19 mouse cellular contexts compared by ENCODE assay signal in the genomic region with DNA sequence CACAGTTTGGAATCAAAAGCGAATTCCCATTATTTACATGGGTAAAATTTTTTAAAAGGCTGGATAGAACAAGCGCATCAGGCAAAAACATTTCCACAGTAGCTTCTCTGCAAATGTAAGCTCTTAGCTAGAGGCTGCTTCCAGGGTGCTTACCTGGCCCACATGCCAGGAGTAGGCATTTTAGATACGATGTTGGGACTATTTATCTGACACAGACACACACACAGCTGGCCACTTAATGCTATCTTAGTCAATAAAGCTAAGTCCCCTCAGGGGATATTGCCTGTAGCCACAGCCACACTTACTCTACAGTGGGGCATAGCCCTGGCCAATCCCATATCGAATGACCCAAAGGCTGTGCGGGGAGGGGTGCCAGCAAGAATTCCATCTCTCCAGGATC. TPM values are rescaled to one million over a fixed set of nuclear protein-coding genes. Genes with fewer than 3 reads are reported as not detected.
A peak's percentile ranks its signal among the peaks of the same experiment; 100 is the strongest.
DNase-seq lines count a peak whose midpoint lies in the region; ATAC-seq and TF ChIP-seq lines count a peak whose summit lies in the region.
"Had no signal": no experiment of that assay in that cellular context is flagged by ENCODE, and none has a peak within 500 bp of the region (broad histone marks: within the 10 kb centered on the region; RNA-seq: fewer than 3 reads in every experiment).

No protein-coding gene starts in this region.

- TF ChIP-seq CTCF in bone marrow, adult 2 months (IDR thresholded peaks at IDR 0.05; ENCODE audit: control insufficient read depth, insufficient read depth, low read length) = no peak
- TF ChIP-seq CTCF in liver, postnatal 0 days (IDR thresholded peaks at IDR 0.05; ENCODE audit: low read depth) = no peak

- no peaks in the 10 kb centered on the region for H3K9me3 ChIP-seq in liver, embryonic 13.5 days (replicated peaks)
- H3K9me3 ChIP-seq in liver, postnatal 0 days (ENCODE audit: low read length) = no peaks in the 10 kb centered on the region
- H3K9me3 ChIP-seq: embryonic facial prominence, embryonic 10.5 days; forebrain, embryonic 13.5 days; heart, embryonic 10.5 days; hindbrain, embryonic 13.5 days had no signal

- no peaks in the 10 kb centered on the region for H3K27me3 ChIP-seq in liver, embryonic 13.5 days
- H3K27me3 ChIP-seq in liver, postnatal 0 days (ENCODE audit: insufficient read depth, low read length) = peaks cover 2% of the 10 kb centered on the region; the same call in 1 of the 2 replicates

- peak; percentile 44 for ATAC-seq in erythroid progenitor cell, adult 5-6 weeks (replicated peaks; ENCODE audit: low FRiP score, poor library complexity, severe bottlenecking)
- peak; percentile 61 for ATAC-seq in liver, embryonic 13.5 days (ENCODE audit: low read depth)
- no peak for ATAC-seq in liver, postnatal 0 days
- ATAC-seq: activated CD4-positive, CD25-positive, alpha-beta regulatory T cell, adult 4 months; forebrain, embryonic 13.5 days; forebrain, postnatal 0 days; hindbrain, postnatal 0 days; Patski had no signal

- no peak for TF ChIP-seq POLR2A in bone marrow, adult 2 months (IDR thresholded peaks at IDR 0.05; ENCODE audit: borderline replicate concordance, control insufficient read depth, low read depth, low read length)

- no peaks in the 10 kb centered on the region; the same call in 1 of the 2 replicates for H3K4me1 ChIP-seq in bone marrow, adult 2 months (ENCODE audit: control insufficient read depth, insufficient read depth, low read length)
- peaks cover 66% of the 10 kb centered on the region for H3K4me1 ChIP-seq in liver, embryonic 13.5 days (replicated peaks)
- peaks cover 19% of the 10 kb centered on the region for H3K4me1 ChIP-seq in liver, postnatal 0 days (ENCODE audit: insufficient read depth)

- H3K4me3 ChIP-seq in bone marrow, adult 2 months (replicated peaks; ENCODE audit: control insufficient read depth, low read depth, low read length) = no peak overlapping the region
- peak overlapping the region; percentile 48; the same call in 1 of the 2 replicates for H3K4me3 ChIP-seq in liver, embryonic 13.5 days (replicated peaks)
- no peak overlapping the region for H3K4me3 ChIP-seq in liver, postnatal 0 days (ENCODE audit: low read depth, low read length)
- H3K4me3 ChIP-seq: forebrain, embryonic 13.5 days; hindbrain, embryonic 13.5 days had no signal

- peak overlapping the region; percentile 69; the same call in 1 of the 2 replicates for H3K9ac ChIP-seq in liver, embryonic 13.5 days
- no peak overlapping the region for H3K9ac ChIP-seq in liver, postnatal 0 days (replicated peaks)
- H3K9ac ChIP-seq: forebrain, embryonic 13.5 days; forebrain, postnatal 0 days; hindbrain, embryonic 13.5 days had no signal

- TF ChIP-seq EP300 in liver, postnatal 0 days (IDR thresholded peaks at IDR 0.05; ENCODE audit: low read depth) = peak; percentile 37; the same call in 1 of the 2 replicates

- H3K27ac ChIP-seq in bone marrow, adult 2 months (ENCODE audit: control insufficient read depth, insufficient read depth, low read depth, low read length, poor library complexity) = peak overlapping the region; percentile 39
- peak overlapping the region; percentile 75 for H3K27ac ChIP-seq in liver, embryonic 13.5 days
- no peak overlapping the region for H3K27ac ChIP-seq in liver, postnatal 0 days (ENCODE audit: low read depth)
- H3K27ac ChIP-seq: forebrain, embryonic 13.5 days; hindbrain, embryonic 13.5 days; hindbrain, postnatal 0 days had no signal

- H3K4me2 ChIP-seq in liver, embryonic 13.5 days = peak overlapping the region; percentile 73
- H3K4me2 ChIP-seq in liver, postnatal 0 days (ENCODE audit: low read depth, low read length) = peak overlapping the region; percentile 65; the same call in 1 of the 2 replicates

- no peak for DNase-seq in liver, embryonic 13.5 days
- DNase-seq in liver, postnatal 0 days = no peak
- DNase-seq in lung, postnatal 10 days = no peak
- DNase-seq in heart, adult 9 months (ENCODE audit: low spot score in 2 of 2) = no peak
- no peak for DNase-seq in layer of hippocampus, adult 11-12 months (ENCODE audit: low spot score)
- DNase-seq: adrenal gland, postnatal 14 days; cerebellum, adult 2 months; forebrain, postnatal 0 days; gastrocnemius, postnatal 25 days; heart, adult 11 months had no signal

- H3K36me3 ChIP-seq in liver, embryonic 13.5 days = no peaks in the 10 kb centered on the region
- H3K36me3 ChIP-seq in liver, postnatal 0 days (replicated peaks; ENCODE audit: insufficient read depth, low read length) = no peaks in the 10 kb centered on the region
- H3K36me3 ChIP-seq: embryonic facial prominence, embryonic 10.5 days; heart, embryonic 10.5 days; hindbrain, embryonic 13.5 days had no signal

- 82% methylated on average over 5 of the region's 5 CpGs for WGBS in bone marrow, adult 2 months
- 58% methylated on average over 5 of the region's 5 CpGs for WGBS in liver, embryonic 13.5 days (ENCODE audit: insufficient replicate concordance)
- WGBS in liver, postnatal 0 days (ENCODE audit: insufficient replicate concordance) = 71% methylated on average over 5 of the region's 5 CpGs

RNA-seq across cellular contexts. Expression of gene Bcorl1, which starts 29.4 kb away (rescaled TPM):
- polyA plus RNA-seq in bone marrow, adult 2 months (2011; ENCODE audit: insufficient read depth, insufficient read length, low replicate concordance, missing spikeins) = 15.3 and 27.3 TPM in 2 replicates
- total RNA-seq in erythroid progenitor cell, adult 5-6 weeks (2015; ENCODE audit: low replicate concordance) = 32.1 and 40.2 TPM in 2 replicates
- 86.3 and 87.1 TPM in 2 replicates for total RNA-seq in erythroid progenitor cell, adult 5-6 weeks (2017; ENCODE audit: low replicate concordance)
- polyA plus RNA-seq in liver, embryonic 13.5 days (2015; fragmentation: Nextera tagmentation; extraction: Ambion mirVana) = 2.8 TPM in 2 replicates
- polyA plus RNA-seq in liver, postnatal 0 days (2015; fragmentation: Nextera tagmentation; extraction: Ambion mirVana) = 1.5 TPM in 2 replicates

RNA-seq across cellular contexts. Expression of gene Utp14a, which starts 55.1 kb away (rescaled TPM):
- polyA plus RNA-seq in bone marrow, adult 2 months (2011; ENCODE audit: insufficient read depth, insufficient read length, low replicate concordance, missing spikeins) = 20.2 and 29.7 TPM in 2 replicates
- total RNA-seq in erythroid progenitor cell, adult 5-6 weeks (2015; ENCODE audit: low replicate concordance) = 5.4 and 8.4 TPM in 2 replicates
- total RNA-seq in erythroid progenitor cell, adult 5-6 weeks (2017; ENCODE audit: low replicate concordance) = 8.4 and 10.4 TPM in 2 replicates
- 16.6 and 21.6 TPM in 2 replicates for polyA plus RNA-seq in liver, embryonic 13.5 days (2015; fragmentation: Nextera tagmentation; extraction: Ambion mirVana)
- polyA plus RNA-seq in liver, postnatal 0 days (2015; fragmentation: Nextera tagmentation; extraction: Ambion mirVana) = 7.9 and 8.1 TPM in 2 replicates
